Mouse (Mus musculus) B cell, adult 2 months (primary cell): Measurements from ENCODE around the gene Dennd2d.

Source experiments
- DNase-seq, 2 experiments: peaks; one replicate each; pipeline ENCODE4 v3.0.0; 2022

Gene Dennd2d

GRCm38 (mm10) chr3:106496045-106496721 lies 14.0 kb downstream of the Dennd2d start:
- no peak for DNase-seq

- no peak for DNase-seq
Measured at GRCm38 (mm10) chr3:106496996-106497395, 14.8 kb downstream of the Dennd2d start.

- no peak for DNase-seq
Measured at GRCm38 (mm10) chr3:106500510-106500909, 18.3 kb downstream of the Dennd2d start.

GRCm38 (mm10) chr3:106502892-106503291 lies 20.7 kb downstream of the Dennd2d start:
- no peak for DNase-seq

- DNase-seq: no peak
Measured at GRCm38 (mm10) chr3:106510669-106511068, 28.5 kb downstream of the Dennd2d start.

- DNase-seq: no peak
Measured at GRCm38 (mm10) chr3:106515016-106515415, 32.8 kb downstream of the Dennd2d start.

- DNase-seq: no peak
Measured at GRCm38 (mm10) chr3:106522730-106523129, 40.5 kb downstream of the Dennd2d start.

GRCm38 (mm10) chr3:106526411-106526810 lies 44.2 kb downstream of the Dennd2d start:
- DNase-seq: no peak

- no peak for DNase-seq
Measured at GRCm38 (mm10) chr3:106528032-106528431, 45.8 kb downstream of the Dennd2d start.

- no peak for DNase-seq
Measured at GRCm38 (mm10) chr3:106533277-106533676, 51.1 kb downstream of the Dennd2d start.

- DNase-seq: peak; percentile 27 to 32
Measured at GRCm38 (mm10) chr3:106544721-106545316, 62.6 kb downstream of the Dennd2d start.

GRCm38 (mm10) chr3:106547171-106547923 lies 65.1 kb downstream of the Dennd2d start, which contains the start of the genes Dram2 and Cept1:
TSS of gene Dram2 (plus strand) at chr3:106547798.
TSS of gene Cept1 (minus strand) at chr3:106547802.
- DNase-seq: peak; percentile 92 to 93

GRCm38 (mm10) chr3:106547924-106548539 lies 65.8 kb downstream of the Dennd2d start:
- no peak for DNase-seq

GRCm38 (mm10) chr3:106548971-106549370 lies 66.8 kb downstream of the Dennd2d start:
- DNase-seq: no peak
